Mouse (Mus musculus) CD4-positive, CD25-positive, alpha-beta regulatory T cell, adult 2 months (primary cell): ENCODE measurements around the gene Atoh1.

Experiments used
- DNase-seq: peaks from one replicate; pipeline ENCODE4 v3.0.0-alpha.2; 2012; ENCODE audit warnings: low read depth, low spot score

Atoh1 gene

GRCm38 (mm10) chr6:64728499-64729198 is at the start of gene Atoh1:
Gene Atoh1, plus strand, starts transcription at chr6:64729125.
- DNase-seq, result no peak

GRCm38 (mm10) chr6:64683974-64684373 is 45.0 kb upstream of the Atoh1 start:
- no peak for DNase-seq

- DNase-seq, result peak; percentile 1
Measured at GRCm38 (mm10) chr6:64684973-64685372, 44.0 kb upstream of the Atoh1 start.

GRCm38 (mm10) chr6:64688181-64688944 is 40.6 kb upstream of the Atoh1 start:
- no peak for DNase-seq

GRCm38 (mm10) chr6:64694688-64695087 is 34.2 kb upstream of the Atoh1 start:
- no peak for DNase-seq

GRCm38 (mm10) chr6:64703659-64704058 is 25.3 kb upstream of the Atoh1 start:
- DNase-seq, result no peak

- no peak for DNase-seq
Measured at GRCm38 (mm10) chr6:64727751-64728403, 1.0 kb upstream of the Atoh1 start.

GRCm38 (mm10) chr6:64729231-64730011 is 496 bp downstream of the Atoh1 start:
- no peak for DNase-seq

- no peak for DNase-seq
Measured at GRCm38 (mm10) chr6:64730030-64730429, 1.1 kb downstream of the Atoh1 start.

- DNase-seq, result no peak
Measured at GRCm38 (mm10) chr6:64730506-64731020, 1.6 kb downstream of the Atoh1 start.

- no peak for DNase-seq
Measured at GRCm38 (mm10) chr6:64731126-64731525, 2.2 kb downstream of the Atoh1 start.

GRCm38 (mm10) chr6:64731621-64732320 is 2.8 kb downstream of the Atoh1 start:
- no peak for DNase-seq

GRCm38 (mm10) chr6:64733311-64733710 is 4.4 kb downstream of the Atoh1 start:
- DNase-seq, result no peak

- DNase-seq, result no peak
Measured at GRCm38 (mm10) chr6:64734441-64735320, 5.8 kb downstream of the Atoh1 start.

- no peak for DNase-seq
Measured at GRCm38 (mm10) chr6:64736317-64736716, 7.4 kb downstream of the Atoh1 start.

- DNase-seq, result no peak
Measured at GRCm38 (mm10) chr6:64742915-64743489, 14.1 kb downstream of the Atoh1 start.

GRCm38 (mm10) chr6:64754515-64754914 is 25.6 kb downstream of the Atoh1 start:
- no peak for DNase-seq

GRCm38 (mm10) chr6:64763901-64764300 is 35.0 kb downstream of the Atoh1 start:
- DNase-seq, result no peak

GRCm38 (mm10) chr6:64773430-64773829 is 44.5 kb downstream of the Atoh1 start:
- DNase-seq, result no peak
